Mouse (Mus musculus) forebrain, embryonic 12.5 days (tissue): ENCODE data around the gene Tectb. TPM values are rescaled to one million over a fixed set of nuclear protein-coding genes. Genes with fewer than 3 reads are reported as not detected.

Experiments
- ATAC-seq: fragments of 200-750 bp; cut with Nextera tagmentation; 2 replicates; pipeline ENCODE4 v1.8.0; 2017; ENCODE audit warnings: moderate TSS enrichment; ENCODE audit not compliant: low FRiP score
- H3K27ac ChIP-seq: fragments of 300-500 bp; sonication (generic); 2 replicates; pipeline ENCODE4 v1.5.1; 2016; ENCODE audit warnings: mild to moderate bottlenecking
- H3K27me3 ChIP-seq: fragments of 300-500 bp; sonication (generic); 2 replicates; pipeline ENCODE4 v1.6.1; 2016; ENCODE audit warnings: mild to moderate bottlenecking
- H3K36me3 ChIP-seq: fragments of 300-500 bp; sonication (generic); replicated peaks from 2 replicates; pipeline ENCODE4 v1.6.1; 2016; ENCODE audit warnings: mild to moderate bottlenecking
- H3K4me1 ChIP-seq: fragments of 300-500 bp; sonication (generic); 2 replicates; pipeline ENCODE4 v1.6.1; 2016
- H3K4me2 ChIP-seq: fragments of 300-500 bp; sonication (generic); 2 replicates; pipeline ENCODE4 v1.6.1; 2016; ENCODE audit warnings: mild to moderate bottlenecking, moderate library complexity
- H3K4me3 ChIP-seq: fragments of 300-500 bp; sonication (generic); replicated peaks from 2 replicates; pipeline ENCODE4 v1.5.1; 2016; ENCODE audit warnings: mild to moderate bottlenecking
- H3K9ac ChIP-seq: fragments of 300-500 bp; sonication (generic); 2 replicates; pipeline ENCODE4 v1.6.1; 2016; ENCODE audit warnings: mild to moderate bottlenecking
- H3K9me3 ChIP-seq: fragments of 300-500 bp; sonication (generic); 2 replicates; pipeline ENCODE4 v1.6.1; 2016
- WGBS: fragments of 180-500 bp; shearing (Covaris S2); methylation state at CpG from one replicate; pipeline ENCODE4 v1.1.7; 2016; 5-methylcytosine and 5-hydroxymethylcytosine counted together
- polyA plus RNA-seq: library from polyadenylated mRNA; unstranded; fragments of >200 nt; fragmentation: Nextera tagmentation; extraction: Ambion mirVana; gene quantifications from 2 replicates; pipeline ENCODE4 v1.2.1, GENCODE M21; 2016

Gene Tectb
- 0.13 and 0.36 TPM in 2 replicates for polyA plus RNA-seq

- no peak within 1 kb of the TSS for H3K27ac ChIP-seq
- no peaks in the 10 kb centered on the region for H3K27me3 ChIP-seq
- H3K9me3 ChIP-seq = no peaks in the 10 kb centered on the region
- WGBS = 74% methylated on average over 5 of the region's 5 CpGs
- no peak within 1 kb of the TSS for H3K4me2 ChIP-seq
- no peak for ATAC-seq
- peaks cover 10% of the 10 kb centered on the region for H3K4me1 ChIP-seq
- H3K36me3 ChIP-seq = no peaks in the 10 kb centered on the region
- H3K4me3 ChIP-seq = no peak within 1 kb of the TSS
- H3K9ac ChIP-seq = no peak within 1 kb of the TSS
Measured at GRCm38 (mm10) chr19:55180433-55180832, at the start of gene Tectb. Gene Tectb, plus strand, starts transcription at chr19:55180733.

GRCm38 (mm10) chr19:55131747-55132146, 48.8 kb upstream of the Tectb start:
- H3K4me3 ChIP-seq = no peak overlapping the region
- WGBS = 53% methylated on average over 1 of the region's 1 CpGs
- peaks cover 6% of the 10 kb centered on the region; the same call in 1 of the 2 replicates for H3K4me1 ChIP-seq
- ATAC-seq = no peak
- H3K36me3 ChIP-seq = no peaks in the 10 kb centered on the region
- H3K4me2 ChIP-seq = no peak overlapping the region
- H3K27me3 ChIP-seq = no peaks in the 10 kb centered on the region
- no peaks in the 10 kb centered on the region for H3K9me3 ChIP-seq
- H3K27ac ChIP-seq = no peak overlapping the region
- no peak overlapping the region for H3K9ac ChIP-seq

GRCm38 (mm10) chr19:55132476-55132875, 48.1 kb upstream of the Tectb start:
- H3K27ac ChIP-seq = no peak overlapping the region
- no peak overlapping the region for H3K4me3 ChIP-seq
- ATAC-seq = no peak
- no peaks in the 10 kb centered on the region for H3K27me3 ChIP-seq
- H3K36me3 ChIP-seq = no peaks in the 10 kb centered on the region
- WGBS = 87% methylated on average over 3 of the region's 3 CpGs
- H3K9ac ChIP-seq = no peak overlapping the region
- peaks cover under 1% of the 10 kb centered on the region; the same call in 1 of the 2 replicates for H3K4me1 ChIP-seq
- H3K4me2 ChIP-seq = no peak overlapping the region
- H3K9me3 ChIP-seq = no peaks in the 10 kb centered on the region

GRCm38 (mm10) chr19:55134521-55134920, 46.0 kb upstream of the Tectb start:
- H3K36me3 ChIP-seq = no peaks in the 10 kb centered on the region
- no peaks in the 10 kb centered on the region for H3K27me3 ChIP-seq
- no peak overlapping the region for H3K4me2 ChIP-seq
- no peak overlapping the region for H3K27ac ChIP-seq
- H3K9ac ChIP-seq = no peak overlapping the region
- no peak overlapping the region for H3K4me3 ChIP-seq
- peaks cover 8% of the 10 kb centered on the region; the same call in 1 of the 2 replicates for H3K4me1 ChIP-seq
- H3K9me3 ChIP-seq = no peaks in the 10 kb centered on the region
- ATAC-seq = no peak
- WGBS = 84% methylated on average over 9 of the region's 9 CpGs

GRCm38 (mm10) chr19:55135918-55136317, 44.6 kb upstream of the Tectb start:
- no peaks in the 10 kb centered on the region for H3K9me3 ChIP-seq
- no peaks in the 10 kb centered on the region for H3K36me3 ChIP-seq
- no peak for ATAC-seq
- no peaks in the 10 kb centered on the region for H3K27me3 ChIP-seq
- no peak overlapping the region for H3K4me3 ChIP-seq
- 87% methylated on average over 3 of the region's 3 CpGs for WGBS
- no peak overlapping the region for H3K9ac ChIP-seq
- H3K4me1 ChIP-seq = peaks cover 9% of the 10 kb centered on the region; the same call in 1 of the 2 replicates
- H3K4me2 ChIP-seq = no peak overlapping the region
- H3K27ac ChIP-seq = no peak overlapping the region

- Histone ChIP-seq H3K36me3 (no peaks in the 10 kb centered on the region), H3K9me3 (no peaks in the 10 kb centered on the region), H3K4me3 (no peak overlapping the region), H3K4me1 (peaks cover 14% of the 10 kb centered on the region; the same call in 1 of the 2 replicates), H3K27me3 (no peaks in the 10 kb centered on the region), H3K4me2 (no peak overlapping the region), H3K27ac (no peak overlapping the region), H3K9ac (no peak overlapping the region)
- 79% methylated on average over 4 of the region's 4 CpGs for WGBS
- ATAC-seq = no peak
Measured at GRCm38 (mm10) chr19:55136693-55137427, 43.7 kb upstream of the Tectb start.

- H3K27me3 ChIP-seq = no peaks in the 10 kb centered on the region
- no peak for ATAC-seq
- H3K27ac ChIP-seq = no peak overlapping the region
- H3K4me2 ChIP-seq = no peak overlapping the region
- 34% methylated on average over 7 of the region's 7 CpGs for WGBS
- no peaks in the 10 kb centered on the region for H3K9me3 ChIP-seq
- H3K4me3 ChIP-seq = no peak overlapping the region
- no peaks in the 10 kb centered on the region for H3K36me3 ChIP-seq
- H3K4me1 ChIP-seq = peaks cover 20% of the 10 kb centered on the region
- H3K9ac ChIP-seq = no peak overlapping the region
Measured at GRCm38 (mm10) chr19:55137884-55138283, 42.6 kb upstream of the Tectb start.

- H3K9me3 ChIP-seq = no peaks in the 10 kb centered on the region
- no peak overlapping the region for H3K4me3 ChIP-seq
- no peak overlapping the region for H3K9ac ChIP-seq
- H3K4me1 ChIP-seq = peaks cover 26% of the 10 kb centered on the region
- H3K4me2 ChIP-seq = no peak overlapping the region
- ATAC-seq = no peak
- no peak overlapping the region for H3K27ac ChIP-seq
- 81% methylated on average over 7 of the region's 7 CpGs for WGBS
- H3K36me3 ChIP-seq = no peaks in the 10 kb centered on the region
- no peaks in the 10 kb centered on the region for H3K27me3 ChIP-seq
Measured at GRCm38 (mm10) chr19:55138506-55138905, 42.0 kb upstream of the Tectb start.

- Histone ChIP-seq H3K4me1 (peaks cover 34% of the 10 kb centered on the region), H3K27me3 (no peaks in the 10 kb centered on the region), H3K36me3 (no peaks in the 10 kb centered on the region), H3K4me3 (no peak overlapping the region), H3K4me2 (no peak overlapping the region), H3K27ac (no peak overlapping the region), H3K9ac (no peak overlapping the region), H3K9me3 (no peaks in the 10 kb centered on the region)
- ATAC-seq = no peak
- 88% methylated on average over 7 of the region's 7 CpGs for WGBS
Measured at GRCm38 (mm10) chr19:55139301-55139700, 41.2 kb upstream of the Tectb start.

- Histone ChIP-seq H3K27me3 (no peaks in the 10 kb centered on the region), H3K4me2 (no peak overlapping the region), H3K9ac (no peak overlapping the region), H3K36me3 (no peaks in the 10 kb centered on the region), H3K9me3 (no peaks in the 10 kb centered on the region), H3K4me3 (no peak overlapping the region), H3K4me1 (peaks cover 37% of the 10 kb centered on the region), H3K27ac (peak overlapping the region; percentile 90)
- peak; percentile 85 for ATAC-seq
- WGBS = 8% methylated on average over 11 of the region's 11 CpGs
Measured at GRCm38 (mm10) chr19:55143391-55144300, 36.9 kb upstream of the Tectb start.

GRCm38 (mm10) chr19:55144691-55145090, 35.8 kb upstream of the Tectb start:
- Histone ChIP-seq H3K4me1 (peaks cover 37% of the 10 kb centered on the region), H3K9me3 (no peaks in the 10 kb centered on the region), H3K4me2 (no peak overlapping the region), H3K27ac (peak overlapping the region; percentile 90), H3K4me3 (no peak overlapping the region), H3K9ac (no peak overlapping the region), H3K27me3 (no peaks in the 10 kb centered on the region), H3K36me3 (no peaks in the 10 kb centered on the region)
- WGBS = 42% methylated on average over 5 of the region's 5 CpGs
- no peak for ATAC-seq

- no peak overlapping the region for H3K9ac ChIP-seq
- H3K4me1 ChIP-seq = peaks cover 37% of the 10 kb centered on the region
- WGBS = 74% methylated on average over 2 of the region's 2 CpGs
- no peaks in the 10 kb centered on the region for H3K36me3 ChIP-seq
- no peak overlapping the region for H3K4me2 ChIP-seq
- H3K9me3 ChIP-seq = no peaks in the 10 kb centered on the region
- no peak overlapping the region for H3K4me3 ChIP-seq
- H3K27me3 ChIP-seq = no peaks in the 10 kb centered on the region
- no peak for ATAC-seq
- peak overlapping the region; percentile 90 for H3K27ac ChIP-seq
Measured at GRCm38 (mm10) chr19:55145136-55145535, 35.4 kb upstream of the Tectb start.
